Mouse (Mus musculus) embryonic stem cell, embryonic (primary cell): ENCODE measurements at regions not wholly inside any gene's neighbourhood (a gene's known extent, or its start where the extent isn't known, plus 50 kb on each side); places are given as distances from the start of the nearest gene placed in this dataset.
"Not testable (repeated sequence)": the region's sequence is repeated elsewhere in the genome, so short reads cannot be mapped to it uniquely, and the experiment has no call there.

Experiments used
- CTCF ChIA-PET, 4 experiments: fragments of 300-600 bp in 2 of 4; fragments of 350-600 bp in 2 of 4; sonication (Branson Sonifier 250); formaldehyde crosslinking; loops; one replicate each; lab custom pipeline; 2022; ENCODE audit warnings: inconsistent platforms in 2 of 4; lab: Charles Lee
- POLR2A ChIA-PET, 4 experiments: fragments of 300-600 bp in 2 of 4; fragments of 350-600 bp in 2 of 4; sonication (Branson Sonifier 250); formaldehyde crosslinking; loops; one replicate each; lab custom pipeline; 2022; ENCODE audit warnings: antibody characterized with exemption in 4 of 4, inconsistent platforms in 1 of 4; lab: Charles Lee

GRCm38 (mm10) chr1:5982024-5982423, 1174.3 kb downstream of the Gm37988 start:
- POLR2A ChIA-PET: not testable (repeated sequence)

GRCm38 (mm10) chr1:6005761-6006160, 1198.1 kb downstream of the Gm37988 start:
- CTCF ChIA-PET: not testable (repeated sequence)
- POLR2A ChIA-PET: interaction anchor here in 1 of 4 experiments (0.6 kb wide), 1 partner anchor 35 kb away, joined by 3 read pairs; no protein-coding TSS in a partner anchor

More at GRCm38 (mm10) chr1:5982024-5982423, 1174.3 kb downstream of the Gm37988 start:
- CTCF ChIA-PET: not testable (repeated sequence)
